Mouse (Mus musculus) mature B cell (primary cell): Measurements from ENCODE around the gene Proz.

Source experiments
- in situ Hi-C: fragments of 300-500 bp; cut with MboI; formaldehyde crosslinking; loops from 2 replicates; pipeline ENCODE4 v1.14.3; 2019

Proz gene

DNA sequence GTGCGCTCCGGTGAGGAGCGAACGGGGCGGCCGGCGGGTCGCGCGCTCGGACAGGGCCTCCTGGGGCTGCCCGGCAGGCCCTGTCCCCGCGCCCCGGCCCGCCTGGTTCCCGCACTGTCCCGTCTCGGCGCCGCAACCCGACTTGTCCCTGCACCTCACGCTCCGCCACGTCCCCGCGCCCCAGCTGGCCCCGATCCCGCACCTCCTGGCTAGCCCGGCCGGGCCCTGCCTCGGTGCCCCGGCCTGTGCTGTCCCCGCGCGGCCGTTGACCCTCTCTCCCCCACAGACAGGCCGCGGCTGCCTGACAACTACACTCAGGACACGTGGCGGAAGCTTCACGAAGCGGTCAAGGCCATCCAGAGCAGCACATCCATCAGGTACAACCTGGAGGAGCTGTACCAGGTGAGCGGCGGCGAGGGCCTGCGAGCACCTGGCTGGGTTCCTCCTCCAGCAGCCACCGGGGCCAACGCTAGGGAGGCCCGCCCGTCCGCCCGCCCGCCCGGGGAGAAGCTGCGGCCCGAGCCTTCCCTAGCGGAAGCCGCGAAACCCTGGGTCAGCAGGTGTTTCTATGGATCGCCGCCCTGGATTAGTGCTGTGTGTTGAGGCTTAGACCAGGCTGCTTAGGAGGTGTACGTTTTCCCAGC, 45.3 kb downstream of the Proz start:
- in situ Hi-C loops, result loop anchor here (25.0 kb wide), 1 partner anchor 681 kb away; the partner anchor contains the start of gene Upf3a

DNA sequence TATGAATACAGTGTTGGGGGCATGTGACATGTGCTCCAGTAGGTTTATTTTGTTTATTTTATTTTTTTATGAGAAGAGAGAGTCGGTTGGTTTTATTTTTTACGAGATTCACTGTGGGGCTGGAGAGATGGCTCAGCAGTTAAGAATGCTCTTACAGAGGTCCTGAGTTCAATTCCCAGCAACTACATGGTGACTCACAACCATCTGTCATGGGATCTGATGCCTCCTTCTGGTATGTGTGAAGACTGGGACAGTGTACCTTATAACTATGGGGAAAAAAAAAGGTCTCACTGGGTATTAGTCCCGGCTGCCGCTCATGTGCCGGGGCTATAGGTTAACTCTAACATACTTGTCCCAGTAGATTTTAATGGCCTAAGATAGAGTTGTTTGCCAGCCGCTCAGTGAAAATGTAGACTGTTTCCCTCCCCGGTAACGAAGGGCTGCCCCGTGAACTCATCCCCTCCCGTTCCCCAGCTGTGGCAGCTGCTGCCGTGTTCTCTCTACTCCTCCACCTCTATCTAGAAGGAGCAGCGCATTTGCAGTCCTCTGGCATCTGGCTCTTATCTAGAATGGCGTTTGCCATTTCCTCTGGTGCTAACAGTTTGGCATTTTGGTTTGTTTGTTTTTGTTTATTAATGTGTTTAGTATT, 47.4 kb downstream of the Proz start:
- in situ Hi-C loops, result loop anchor here (25.0 kb wide), 1 partner anchor 679 kb away; the partner anchor contains the start of gene Upf3a

DNA sequence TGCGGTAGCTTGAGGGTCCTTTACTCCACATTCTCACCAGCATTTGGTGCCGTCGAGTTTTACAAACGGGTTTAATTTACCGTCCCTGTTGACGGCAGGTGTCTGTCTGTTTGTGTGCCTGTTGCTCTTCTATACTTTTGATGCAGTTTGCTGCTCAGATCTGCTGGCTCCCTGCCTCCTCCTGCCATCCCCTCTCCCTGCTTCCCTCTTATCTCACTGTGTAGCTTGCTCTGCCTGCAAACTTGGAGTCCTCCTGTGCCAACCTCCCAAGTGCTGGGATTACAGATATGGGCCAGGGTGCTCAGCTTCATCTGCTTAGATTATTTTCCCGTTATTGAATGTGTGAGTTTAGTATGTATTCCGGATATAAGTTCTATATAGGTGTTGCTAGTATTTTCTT, 48.3 kb downstream of the Proz start:
- in situ Hi-C loops, result loop anchor here (25.0 kb wide), 1 partner anchor 678 kb away; the partner anchor contains the start of gene Upf3a

GRCm38 (mm10) chr8:13109416-13109960, 48.8 kb downstream of the Proz start:
- in situ Hi-C loops, result loop anchor here (25.0 kb wide), 1 partner anchor 678 kb away; the partner anchor contains the start of gene Upf3a

GRCm38 (mm10) chr8:13111917-13112316, 51.2 kb downstream of the Proz start:
- in situ Hi-C loops, result loop anchor here (25.0 kb wide), 1 partner anchor 675 kb away; the partner anchor contains the start of gene Upf3a

DNA sequence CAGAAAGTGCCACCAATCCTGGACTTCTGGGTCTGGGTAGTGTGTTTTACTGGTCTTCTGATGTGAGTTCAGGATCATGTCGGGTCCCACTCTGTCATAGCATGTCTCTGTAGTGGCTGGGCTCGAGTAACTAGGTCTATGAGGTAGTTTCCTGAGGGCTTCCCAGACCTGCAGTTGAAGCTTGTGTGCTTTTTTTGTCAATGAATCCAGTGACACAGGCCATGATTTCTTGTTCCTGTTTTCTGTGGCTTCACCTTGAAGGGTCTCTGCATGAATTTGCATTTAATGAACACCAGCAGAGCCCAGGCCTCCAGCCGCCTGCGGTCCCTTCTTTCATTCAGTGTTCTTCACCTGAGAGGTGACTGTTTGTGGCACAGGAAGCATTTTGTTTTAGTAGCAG, 52.5 kb downstream of the Proz start:
- in situ Hi-C loops, result loop anchor here (25.0 kb wide), 1 partner anchor 674 kb away; the partner anchor contains the start of gene Upf3a

- in situ Hi-C loops, result loop anchor here (25.0 kb wide), 1 partner anchor 670 kb away; the partner anchor contains the start of gene Upf3a
Observed at GRCm38 (mm10) chr8:13117096-13117495, 56.4 kb downstream of the Proz start.

- in situ Hi-C loops, result loop anchor here (25.0 kb wide), 1 partner anchor 669 kb away; the partner anchor contains the start of gene Upf3a
Observed at GRCm38 (mm10) chr8:13118516-13118915, 57.8 kb downstream of the Proz start.

DNA sequence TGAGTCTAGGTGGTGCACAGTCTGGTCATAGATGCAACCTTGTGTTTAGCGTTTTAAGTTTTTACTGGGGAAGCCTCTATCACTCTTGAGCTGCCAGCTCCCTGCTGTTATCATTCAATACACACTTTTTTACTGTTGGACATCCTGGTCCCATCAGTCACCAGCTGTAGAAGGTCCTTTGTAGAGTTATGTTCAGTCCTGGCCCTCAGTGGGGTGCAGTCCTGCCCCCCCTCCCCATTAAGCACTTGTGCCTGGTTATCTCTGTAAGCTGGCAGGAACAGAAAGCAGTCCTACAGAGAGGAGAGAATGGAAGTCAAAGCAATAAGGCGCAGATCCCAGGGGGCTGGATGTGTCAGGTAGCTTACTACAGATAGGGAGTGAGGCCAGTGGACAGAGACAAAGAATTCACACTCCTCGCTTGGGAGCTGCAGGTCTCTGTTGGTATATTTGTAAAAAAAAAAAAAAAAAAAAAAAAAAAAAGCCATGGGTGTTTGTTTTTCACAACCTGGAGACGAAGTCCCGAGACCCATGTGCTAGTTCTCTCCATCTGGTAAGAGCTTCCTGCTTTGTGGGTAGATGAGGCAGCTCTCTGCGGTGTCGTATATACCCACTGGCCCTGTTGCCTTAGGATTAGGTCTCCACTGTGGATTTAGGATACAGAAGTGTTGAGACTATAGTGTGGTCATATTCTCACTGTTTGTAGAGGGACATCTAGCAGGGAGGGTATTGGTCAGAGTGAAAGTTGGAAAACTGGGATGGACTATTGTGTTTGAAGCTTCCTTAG, 60.4 kb downstream of the Proz start:
- in situ Hi-C loops, result loop anchor here (25.0 kb wide), 1 partner anchor 666 kb away; the partner anchor contains the start of gene Upf3a

- in situ Hi-C loops, result loop anchor here (25.0 kb wide), 1 partner anchor 664 kb away; the partner anchor contains the start of gene Upf3a
Observed at GRCm38 (mm10) chr8:13122887-13123421, 62.2 kb downstream of the Proz start.

DNA sequence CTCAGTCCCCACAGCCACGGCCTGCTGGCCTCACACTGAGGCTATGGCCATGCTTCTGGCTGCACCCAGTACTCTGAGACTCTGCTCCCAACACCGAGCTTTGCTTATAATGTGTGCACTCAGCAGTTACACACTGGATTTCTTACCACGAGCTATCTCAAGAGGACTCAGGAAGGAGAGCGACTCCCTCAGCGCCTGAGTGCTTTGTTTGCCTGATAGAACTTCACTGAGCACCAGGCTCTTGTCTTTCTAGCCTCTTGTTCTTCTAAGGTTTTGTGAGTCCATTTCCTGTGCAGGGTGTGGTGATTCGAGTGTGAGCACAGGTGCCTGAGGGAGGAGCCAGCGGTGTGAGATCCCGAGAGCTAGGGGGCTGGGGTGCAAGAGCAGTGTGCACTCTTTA, 64.2 kb downstream of the Proz start:
- in situ Hi-C loops, result loop anchor here (25.0 kb wide), 1 partner anchor 662 kb away; the partner anchor contains the start of gene Upf3a
